Mouse (Mus musculus) heart, postnatal 0 days (tissue): ENCODE data around the gene Pdap1.
"Not testable (repeated sequence)": the region's sequence is repeated elsewhere in the genome, so short reads cannot be mapped to it uniquely, and the experiment has no call there.

Experiments
- CTCF ChIP-seq: IDR thresholded peaks from 2 replicates; pipeline ENCODE4 v1.5.1; 2016; ENCODE audit warnings: antibody characterized with exemption, control low read depth, low read depth
- EP300 ChIP-seq: IDR thresholded peaks from 2 replicates; pipeline ENCODE4 v1.6.1; 2016; ENCODE audit warnings: antibody characterized with exemption, low read depth

- not testable (repeated sequence) for TF ChIP-seq CTCF, EP300
Measured at GRCm38 (mm10) chr5:145129773-145130172, 10.3 kb downstream of the Pdap1 start.
